Mouse (Mus musculus): Measurements from ENCODE around the gene Intu. TPM values are rescaled to one million over a fixed set of nuclear protein-coding genes. Genes with fewer than 3 reads are reported as not detected.

The Intu gene
- polyA plus RNA-seq, 1 experiment from 2014 or later, result 4.0 TPM

DNA sequence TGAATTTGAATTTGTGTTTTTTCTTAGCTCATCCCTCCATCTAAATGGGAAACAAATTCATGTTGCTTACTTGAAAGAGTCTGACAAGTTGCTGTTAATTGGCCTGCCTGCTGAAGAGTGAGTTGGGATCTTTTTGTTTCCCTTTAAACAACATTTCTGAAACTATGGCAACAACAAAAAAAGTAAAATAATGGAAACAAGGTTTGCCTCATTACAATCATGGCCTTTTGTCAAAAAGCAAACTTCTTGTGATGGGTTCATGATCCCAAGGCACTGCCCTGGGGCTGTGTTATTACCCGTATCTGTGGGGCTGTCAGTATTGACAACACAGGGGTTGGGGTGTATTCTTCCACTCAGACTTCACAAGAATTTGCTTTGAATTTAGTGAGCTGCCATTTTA lies 147.8 kb downstream of the Intu start:
- no peak overlapping the region for H3K27ac ChIP-seq (replicated peaks; ENCODE audit: low read depth, low read length)
- H3K4me2 ChIP-seq (ENCODE audit: low read depth, low read length), result no peak overlapping the region
- H3K4me1 ChIP-seq (ENCODE audit: control insufficient read depth, insufficient read depth, low read length), result 0 out of 2 replicates have a peak, but pooled peaks cover 6% of the 10 kb centered on the region
- ATAC-seq (ENCODE audit: low read depth), result no peak
- H3K36me3 ChIP-seq (ENCODE audit: control insufficient read depth, insufficient read depth, low read length), result 0 out of 2 replicates have a peak, but pooled peaks cover 4% of the 10 kb centered on the region
- H3K9me3 ChIP-seq (ENCODE audit: control insufficient read depth, low read length), result no peaks in the 10 kb centered on the region
- WGBS, result 35% methylated on average over 1 of the region's 1 CpGs
- no peak for DNase-seq (ENCODE audit: low spot score)
- no peaks in the 10 kb centered on the region for H3K27me3 ChIP-seq (replicated peaks; ENCODE audit: control insufficient read depth, insufficient read depth, low read length)
- no peak overlapping the region for H3K4me3 ChIP-seq (ENCODE audit: low read depth, low read length)
- no peak overlapping the region for H3K9ac ChIP-seq (ENCODE audit: low read depth, low read length)

DNA sequence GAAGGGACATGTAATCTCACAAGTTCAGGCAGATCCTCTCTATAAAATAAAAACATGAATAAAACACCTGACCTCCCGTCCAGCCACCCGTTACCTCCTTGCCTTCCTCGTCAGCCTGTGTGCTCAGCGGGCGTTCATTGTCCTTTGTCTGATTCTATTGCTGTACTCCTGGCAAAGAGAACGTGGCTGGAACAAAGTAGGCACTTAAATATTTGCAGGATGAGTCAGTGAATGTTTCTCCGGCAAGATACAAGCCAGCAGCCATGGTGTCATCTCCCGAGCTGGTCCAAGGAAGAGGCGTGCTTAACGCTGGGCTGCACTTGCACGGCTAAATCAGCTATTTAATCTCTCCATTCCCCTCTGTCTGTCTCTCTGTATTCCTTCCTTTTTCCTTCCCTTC lies 151.3 kb downstream of the Intu start:
- H3K4me2 ChIP-seq (ENCODE audit: low read depth, low read length), result no peak overlapping the region
- peak; percentile 41 for DNase-seq (ENCODE audit: low spot score)
- no peaks in the 10 kb centered on the region for H3K9me3 ChIP-seq (ENCODE audit: control insufficient read depth, low read length)
- no peak overlapping the region for H3K27ac ChIP-seq (replicated peaks; ENCODE audit: low read depth, low read length)
- no peak overlapping the region for H3K9ac ChIP-seq (ENCODE audit: low read depth, low read length)
- 52% methylated on average over 11 of the region's 11 CpGs for WGBS
- no peaks in the 10 kb centered on the region for H3K27me3 ChIP-seq (replicated peaks; ENCODE audit: control insufficient read depth, insufficient read depth, low read length)
- H3K4me1 ChIP-seq (ENCODE audit: control insufficient read depth, insufficient read depth, low read length), result peaks cover 17% of the 10 kb centered on the region
- no peaks in the 10 kb centered on the region for H3K36me3 ChIP-seq (ENCODE audit: control insufficient read depth, insufficient read depth, low read length)
- no peak overlapping the region for H3K4me3 ChIP-seq (ENCODE audit: low read depth, low read length)
- ATAC-seq (ENCODE audit: low read depth), result no peak

DNA sequence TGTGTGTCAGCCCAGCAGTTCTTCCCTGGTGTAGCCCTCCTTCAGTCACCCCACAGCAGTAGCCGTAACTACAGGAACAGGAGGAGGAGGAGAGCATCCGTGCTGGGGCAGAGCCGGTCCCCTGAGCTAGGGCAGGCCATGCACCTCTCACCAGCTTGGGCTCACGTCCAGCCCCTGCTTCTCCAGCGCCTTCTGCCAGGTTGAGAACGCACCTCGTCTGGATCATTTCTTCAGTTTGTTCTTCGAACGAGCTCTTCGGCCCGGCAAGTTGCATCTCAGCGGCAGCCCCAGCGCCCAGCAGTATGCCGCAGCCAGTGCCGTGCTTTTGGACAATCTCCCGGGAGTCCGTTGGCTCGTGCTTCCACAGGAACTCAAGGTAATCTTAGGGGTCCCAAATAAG lies 152.1 kb downstream of the Intu start:
- H3K4me3 ChIP-seq (ENCODE audit: low read depth, low read length), result no peak overlapping the region
- no peak overlapping the region for H3K4me2 ChIP-seq (ENCODE audit: low read depth, low read length)
- H3K27ac ChIP-seq (replicated peaks; ENCODE audit: low read depth, low read length), result no peak overlapping the region
- no peak for DNase-seq (ENCODE audit: low spot score)
- no peak for ATAC-seq (ENCODE audit: low read depth)
- no peaks in the 10 kb centered on the region for H3K36me3 ChIP-seq (ENCODE audit: control insufficient read depth, insufficient read depth, low read length)
- no peaks in the 10 kb centered on the region for H3K9me3 ChIP-seq (ENCODE audit: control insufficient read depth, low read length)
- peaks cover 17% of the 10 kb centered on the region for H3K4me1 ChIP-seq (ENCODE audit: control insufficient read depth, insufficient read depth, low read length)
- 89% methylated on average over 17 of the region's 18 CpGs for WGBS
- H3K9ac ChIP-seq (ENCODE audit: low read depth, low read length), result no peak overlapping the region
- H3K27me3 ChIP-seq (replicated peaks; ENCODE audit: control insufficient read depth, insufficient read depth, low read length), result no peaks in the 10 kb centered on the region

DNA sequence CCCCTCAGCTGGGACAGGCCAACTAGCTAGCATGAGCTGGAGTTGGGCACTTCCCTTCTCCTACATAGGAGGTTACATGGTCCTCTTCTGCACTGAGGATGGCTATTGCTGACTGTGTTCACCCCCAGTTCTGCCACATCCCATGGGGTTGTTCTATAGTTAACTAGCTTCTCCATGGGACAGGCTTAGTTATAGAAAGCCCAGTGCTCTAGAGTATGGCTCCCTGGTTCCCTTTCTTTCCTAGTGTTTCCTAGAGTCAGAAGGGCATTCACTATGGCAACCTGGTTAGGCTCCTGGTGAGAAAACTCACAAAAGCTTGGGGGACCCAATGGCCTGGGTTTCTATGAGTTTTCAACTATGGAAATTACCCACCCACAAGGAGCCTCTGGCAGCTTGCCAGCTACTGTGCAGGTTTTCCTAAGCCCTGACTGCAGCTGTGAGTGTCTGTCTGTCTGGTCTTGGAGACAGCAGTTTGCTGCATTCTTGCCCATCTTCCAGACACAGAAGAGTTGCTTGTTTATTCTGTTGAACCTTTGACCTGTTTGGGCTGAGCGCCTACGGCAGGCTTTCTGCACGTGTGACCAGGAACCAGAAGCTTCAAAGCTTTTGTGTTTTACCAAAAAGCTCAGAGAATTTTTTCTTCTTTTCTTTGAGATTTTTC lies 154.9 kb downstream of the Intu start:
- Histone ChIP-seq H3K27ac (replicated peaks; ENCODE audit: low read depth, low read length) (no peak overlapping the region), H3K9ac (ENCODE audit: low read depth, low read length) (no peak overlapping the region), H3K4me2 (ENCODE audit: low read depth, low read length) (no peak overlapping the region), H3K9me3 (ENCODE audit: control insufficient read depth, low read length) (no peaks in the 10 kb centered on the region), H3K36me3 (ENCODE audit: control insufficient read depth, insufficient read depth, low read length) (no peaks in the 10 kb centered on the region), H3K4me1 (ENCODE audit: control insufficient read depth, insufficient read depth, low read length) (peaks cover 17% of the 10 kb centered on the region), H3K4me3 (ENCODE audit: low read depth, low read length) (no peak overlapping the region), H3K27me3 (replicated peaks; ENCODE audit: control insufficient read depth, insufficient read depth, low read length) (no peaks in the 10 kb centered on the region)
- 7% methylated on average over 3 of the region's 3 CpGs for WGBS
- DNase-seq (ENCODE audit: low spot score), result peak; percentile 89
- ATAC-seq (ENCODE audit: low read depth), result peak; percentile 22; the same call in 1 of the 2 replicates

DNA sequence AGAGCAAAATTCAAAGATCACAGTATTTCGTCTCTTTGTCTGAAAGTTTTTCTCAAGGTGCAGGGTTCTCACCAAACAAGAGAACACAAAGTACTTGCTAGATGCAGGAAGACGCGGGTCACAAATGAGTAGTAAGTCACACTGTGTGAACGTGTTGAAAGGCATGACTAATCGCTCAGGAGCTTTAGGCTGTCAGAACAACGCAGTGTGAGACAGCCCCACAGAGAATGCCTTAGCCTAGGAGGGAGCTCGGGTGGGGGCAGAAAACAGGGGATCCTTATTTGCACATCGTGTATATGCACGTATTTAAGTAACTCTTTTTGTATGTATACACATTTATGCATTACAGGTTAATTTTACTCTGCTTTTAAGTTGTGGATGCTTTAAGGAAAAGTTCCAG lies 155.8 kb downstream of the Intu start:
- no peaks in the 10 kb centered on the region for H3K27me3 ChIP-seq (replicated peaks; ENCODE audit: control insufficient read depth, insufficient read depth, low read length)
- peaks cover 17% of the 10 kb centered on the region for H3K4me1 ChIP-seq (ENCODE audit: control insufficient read depth, insufficient read depth, low read length)
- H3K9me3 ChIP-seq (ENCODE audit: control insufficient read depth, low read length), result no peaks in the 10 kb centered on the region
- H3K27ac ChIP-seq (replicated peaks; ENCODE audit: low read depth, low read length), result 0 out of 2 replicates have a peak overlapping the region, but pooled peaks have one; percentile 10
- no peaks in the 10 kb centered on the region for H3K36me3 ChIP-seq (ENCODE audit: control insufficient read depth, insufficient read depth, low read length)
- 18% methylated on average over 9 of the region's 9 CpGs for WGBS
- no peak overlapping the region for H3K4me3 ChIP-seq (ENCODE audit: low read depth, low read length)
- ATAC-seq (ENCODE audit: low read depth) (no peak), DNase-seq (ENCODE audit: low spot score) (peak; percentile 55)
- no peak overlapping the region for H3K9ac ChIP-seq (ENCODE audit: low read depth, low read length)
- H3K4me2 ChIP-seq (ENCODE audit: low read depth, low read length), result no peak overlapping the region

DNA sequence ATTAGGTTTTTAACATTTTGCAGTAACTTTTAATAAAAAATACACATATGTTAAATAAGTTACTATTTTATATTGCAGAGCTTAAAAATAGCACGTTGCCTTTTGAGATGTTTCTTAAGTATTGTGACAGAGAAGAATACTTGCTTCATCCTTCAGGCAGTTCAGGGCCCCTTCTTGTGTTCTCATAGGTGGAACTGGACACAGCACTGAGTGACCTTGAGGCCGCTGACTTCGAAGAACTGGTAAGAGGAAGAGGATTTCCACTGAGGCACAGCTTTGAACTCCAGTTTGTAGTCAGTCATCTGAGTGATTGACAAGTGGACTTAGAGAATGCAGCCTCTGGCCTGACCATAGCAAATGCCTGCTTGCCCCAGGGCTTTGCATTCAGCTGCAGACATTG lies 156.5 kb downstream of the Intu start:
- H3K4me2 ChIP-seq (ENCODE audit: low read depth, low read length), result no peak overlapping the region

DNA sequence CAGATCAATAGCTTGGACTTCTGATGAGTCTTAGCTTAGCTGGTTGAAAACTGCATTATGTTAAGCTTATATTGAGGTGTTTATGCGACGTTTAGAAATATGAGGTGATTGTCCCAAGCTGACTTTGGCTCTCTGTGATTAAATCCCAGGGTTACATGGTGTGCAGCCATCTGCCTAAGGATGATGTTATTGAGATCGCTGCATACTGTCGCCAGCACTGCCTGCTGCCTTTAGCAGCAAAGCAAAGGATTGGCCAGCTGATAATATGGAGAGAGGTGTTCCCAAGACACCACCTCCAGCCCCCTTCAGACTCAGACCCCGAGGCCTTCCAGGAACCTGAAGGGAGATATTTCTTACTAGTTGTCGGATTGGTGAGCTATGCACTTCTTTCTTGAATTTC lies 160.5 kb downstream of the Intu start:
- ATAC-seq (ENCODE audit: low read depth) (no peak), DNase-seq (ENCODE audit: low spot score) (no peak)
- H3K9ac ChIP-seq (ENCODE audit: low read depth, low read length), result no peak overlapping the region
- no peak overlapping the region for H3K27ac ChIP-seq (replicated peaks; ENCODE audit: low read depth, low read length)
- H3K36me3 ChIP-seq (ENCODE audit: control insufficient read depth, insufficient read depth, low read length), result 0 out of 2 replicates have a peak, but pooled peaks cover 10% of the 10 kb centered on the region
- WGBS, result 84% methylated on average over 6 of the region's 6 CpGs
- H3K9me3 ChIP-seq (ENCODE audit: control insufficient read depth, low read length), result no peaks in the 10 kb centered on the region
- no peak overlapping the region for H3K4me3 ChIP-seq (ENCODE audit: low read depth, low read length)
- peaks cover 5% of the 10 kb centered on the region for H3K4me1 ChIP-seq (ENCODE audit: control insufficient read depth, insufficient read depth, low read length)
- H3K27me3 ChIP-seq (replicated peaks; ENCODE audit: control insufficient read depth, insufficient read depth, low read length), result no peaks in the 10 kb centered on the region
- no peak overlapping the region for H3K4me2 ChIP-seq (ENCODE audit: low read depth, low read length)

More for the DNA sequence above, 156.5 kb downstream of the Intu start:
- H3K9me3 ChIP-seq (ENCODE audit: control insufficient read depth, low read length), result no peaks in the 10 kb centered on the region
- no peaks in the 10 kb centered on the region for H3K27me3 ChIP-seq (replicated peaks; ENCODE audit: control insufficient read depth, insufficient read depth, low read length)
- no peak for DNase-seq (ENCODE audit: low spot score)
- no peak overlapping the region for H3K9ac ChIP-seq (ENCODE audit: low read depth, low read length)
- no peak for ATAC-seq (ENCODE audit: low read depth)
- H3K27ac ChIP-seq (replicated peaks; ENCODE audit: low read depth, low read length), result no peak overlapping the region
- H3K36me3 ChIP-seq (ENCODE audit: control insufficient read depth, insufficient read depth, low read length), result 0 out of 2 replicates have a peak, but pooled peaks cover 2% of the 10 kb centered on the region
- 51% methylated on average over 3 of the region's 3 CpGs for WGBS
- peaks cover 17% of the 10 kb centered on the region for H3K4me1 ChIP-seq (ENCODE audit: control insufficient read depth, insufficient read depth, low read length)
- no peak overlapping the region for H3K4me3 ChIP-seq (ENCODE audit: low read depth, low read length)

DNA sequence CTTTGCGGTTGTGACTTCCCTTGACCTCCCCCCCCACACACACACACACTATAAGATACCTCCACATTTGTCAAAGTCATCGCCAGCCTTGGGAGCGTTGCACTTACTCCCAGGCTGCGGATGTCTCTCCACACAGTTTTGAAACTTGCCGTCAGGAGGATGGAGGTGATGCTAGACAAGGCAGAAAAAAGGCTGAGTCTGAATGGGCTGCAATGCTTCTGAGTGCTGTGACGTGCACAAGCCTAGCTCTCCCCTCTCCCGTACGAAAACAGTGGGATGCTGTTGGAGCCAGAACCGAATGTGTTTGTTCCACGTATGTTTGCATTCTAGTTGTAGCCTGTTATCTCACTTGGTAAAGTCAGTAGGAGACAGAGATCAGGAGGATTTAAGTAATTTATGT lies 162.3 kb downstream of the Intu start:
- H3K9me3 ChIP-seq (ENCODE audit: control insufficient read depth, low read length), result no peaks in the 10 kb centered on the region
- H3K4me2 ChIP-seq (ENCODE audit: low read depth, low read length), result no peak overlapping the region
- H3K9ac ChIP-seq (ENCODE audit: low read depth, low read length), result no peak overlapping the region
- ATAC-seq (ENCODE audit: low read depth), result no peak
- H3K4me1 ChIP-seq (ENCODE audit: control insufficient read depth, insufficient read depth, low read length), result no peaks in the 10 kb centered on the region
- peaks cover 18% of the 10 kb centered on the region; the same call in 1 of the 2 replicates for H3K36me3 ChIP-seq (ENCODE audit: control insufficient read depth, insufficient read depth, low read length)
- DNase-seq (ENCODE audit: low spot score), result no peak
- H3K27me3 ChIP-seq (replicated peaks; ENCODE audit: control insufficient read depth, insufficient read depth, low read length), result no peaks in the 10 kb centered on the region
- H3K27ac ChIP-seq (replicated peaks; ENCODE audit: low read depth, low read length), result no peak overlapping the region
- 82% methylated on average over 10 of the region's 10 CpGs for WGBS
- H3K4me3 ChIP-seq (ENCODE audit: low read depth, low read length), result no peak overlapping the region

DNA sequence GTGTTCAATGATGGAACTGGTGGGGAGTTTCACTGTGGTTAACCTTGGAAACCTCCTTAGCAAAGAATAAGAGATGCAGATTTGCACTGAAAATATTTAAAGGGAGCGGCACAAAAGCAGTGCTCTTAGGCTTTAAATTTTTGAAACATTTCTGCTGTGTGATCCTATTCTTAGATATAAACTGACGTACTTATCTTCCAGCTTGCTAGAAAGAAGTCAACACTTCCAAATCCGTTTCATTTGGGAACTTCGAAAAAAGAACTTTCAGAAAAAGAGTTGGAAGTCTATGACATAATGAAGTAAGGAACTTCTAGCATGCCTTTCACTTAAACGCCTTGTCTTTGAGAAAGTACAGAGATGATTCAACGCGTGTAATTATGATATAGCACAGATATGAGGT lies 162.9 kb downstream of the Intu start:
- H3K4me3 ChIP-seq (ENCODE audit: low read depth, low read length), result no peak overlapping the region
- H3K36me3 ChIP-seq (ENCODE audit: control insufficient read depth, insufficient read depth, low read length), result peaks cover 23% of the 10 kb centered on the region; the same call in 1 of the 2 replicates
- H3K9ac ChIP-seq (ENCODE audit: low read depth, low read length), result no peak overlapping the region
- no peak overlapping the region for H3K27ac ChIP-seq (replicated peaks; ENCODE audit: low read depth, low read length)
- no peaks in the 10 kb centered on the region for H3K27me3 ChIP-seq (replicated peaks; ENCODE audit: control insufficient read depth, insufficient read depth, low read length)
- ATAC-seq (ENCODE audit: low read depth) (peak; percentile 75; the same call in 1 of the 2 replicates), DNase-seq (ENCODE audit: low spot score) (peak; percentile 14)
- H3K9me3 ChIP-seq (ENCODE audit: control insufficient read depth, low read length), result no peaks in the 10 kb centered on the region
- no peaks in the 10 kb centered on the region for H3K4me1 ChIP-seq (ENCODE audit: control insufficient read depth, insufficient read depth, low read length)
- H3K4me2 ChIP-seq (ENCODE audit: low read depth, low read length), result no peak overlapping the region
- 79% methylated on average over 7 of the region's 7 CpGs for WGBS
